Comparison of ENCODE assay signal across 11 mouse cellular contexts in the genomic region with DNA sequence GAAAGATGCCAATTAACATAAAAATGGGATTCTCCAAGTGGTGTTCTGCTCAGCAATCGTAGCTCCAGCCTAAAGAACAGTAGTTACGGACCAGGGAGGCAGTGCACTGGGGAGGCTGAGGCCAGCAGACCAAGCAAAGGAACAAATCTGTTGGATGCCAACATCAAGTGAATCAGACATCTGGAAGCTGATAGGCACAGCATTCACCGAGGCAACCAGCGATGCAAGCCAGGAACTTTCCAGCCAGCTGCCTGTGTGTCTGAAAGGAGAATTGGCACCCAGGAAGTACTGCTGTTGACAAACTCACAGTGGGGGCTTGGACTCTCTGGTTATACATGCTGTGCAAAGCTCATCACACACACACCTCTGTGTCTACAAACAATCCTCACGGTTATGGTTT.
DNase-seq lines count a peak whose midpoint lies in the region; ATAC-seq lines count a peak whose summit lies in the region.
"Had no signal": no experiment of that assay in that cellular context is flagged by ENCODE, and none has a peak within 500 bp of the region (broad histone marks: within the 10 kb centered on the region; RNA-seq: fewer than 3 reads in every experiment).

No protein-coding gene starts in this region.

- H3K36me3 ChIP-seq in heart, embryonic 12.5 days, result peaks cover 21% of the 10 kb centered on the region
- H3K36me3 ChIP-seq in kidney, embryonic 16.5 days (ENCODE audit: insufficient read depth, low read length), result peaks cover 8% of the 10 kb centered on the region

- H3K9ac ChIP-seq in heart, embryonic 12.5 days, result no peak overlapping the region
- no peak overlapping the region for H3K9ac ChIP-seq in kidney, embryonic 16.5 days (replicated peaks; ENCODE audit: low read length)
- H3K9ac ChIP-seq: limb, embryonic 12.5 days had no signal

- ATAC-seq in heart, embryonic 12.5 days (ENCODE audit: insufficient number of reproducible peaks, low FRiP score), result no peak
- ATAC-seq in erythroid progenitor cell, adult 5-6 weeks (replicated peaks; ENCODE audit: low FRiP score, poor library complexity, severe bottlenecking), result no peak
- ATAC-seq in kidney, embryonic 16.5 days (ENCODE audit: low FRiP score, low TSS enrichment), result no peak

- H3K9me3 ChIP-seq in heart, embryonic 12.5 days (replicated peaks), result no peaks in the 10 kb centered on the region
- H3K9me3 ChIP-seq in kidney, embryonic 16.5 days (ENCODE audit: low read length), result no peaks in the 10 kb centered on the region
- H3K9me3 ChIP-seq: limb, embryonic 12.5 days had no signal

- peak; percentile 36 for DNase-seq in adrenal gland, postnatal 14 days
- no peak for DNase-seq in adrenal gland, postnatal 4 days (ENCODE audit: low spot score in 2 of 2)
- DNase-seq in heart, adult 9 months (ENCODE audit: low spot score in 2 of 2), result peak; percentile 8 to 11
- peak; percentile 65 to 71 for DNase-seq in right cerebral cortex, postnatal 10 days (ENCODE audit: low spot score in 2 of 2)
- DNase-seq in right cerebral cortex, postnatal 25 days, result no peak
- DNase-seq: B cell, adult 2 months; lung, postnatal 36 days had no signal

- H3K4me1 ChIP-seq in heart, embryonic 12.5 days (replicated peaks), result no peaks in the 10 kb centered on the region
- H3K4me1 ChIP-seq in kidney, embryonic 16.5 days (ENCODE audit: insufficient read depth, low read length), result peaks cover 10% of the 10 kb centered on the region

- H3K4me3 ChIP-seq in heart, embryonic 12.5 days, result no peak overlapping the region
- H3K4me3 ChIP-seq in kidney, embryonic 16.5 days (ENCODE audit: low read length), result no peak overlapping the region
- H3K4me3 ChIP-seq: limb, embryonic 12.5 days had no signal

- no peak overlapping the region for H3K27ac ChIP-seq in heart, embryonic 12.5 days (ENCODE audit: poor library complexity, severe bottlenecking)
- H3K27ac ChIP-seq in kidney, embryonic 16.5 days (ENCODE audit: low read length), result no peak overlapping the region
- H3K27ac ChIP-seq: limb, embryonic 12.5 days had no signal

- H3K4me2 ChIP-seq in heart, embryonic 12.5 days, result no peak overlapping the region
- no peak overlapping the region for H3K4me2 ChIP-seq in kidney, embryonic 16.5 days (replicated peaks; ENCODE audit: low read depth, low read length)
- H3K4me2 ChIP-seq: limb, embryonic 12.5 days had no signal

- H3K27me3 ChIP-seq in heart, embryonic 12.5 days (replicated peaks), result no peaks in the 10 kb centered on the region
- no peaks in the 10 kb centered on the region for H3K27me3 ChIP-seq in kidney, embryonic 16.5 days (ENCODE audit: insufficient read depth, low read length)
- H3K27me3 ChIP-seq: limb, embryonic 12.5 days had no signal

- 68% methylated on average over 5 of the region's 5 CpGs for WGBS in heart, embryonic 12.5 days
- WGBS in kidney, embryonic 16.5 days, result 78% methylated on average over 5 of the region's 5 CpGs

Comparison
In these comparisons a context has a peak if more than half of its experiments do, and no peak if none do; other contexts are left out.
1. DNase-seq: peak in adrenal gland, postnatal 14 days (single experiment), heart, adult 9 months (2 of 2) and right cerebral cortex, postnatal 10 days (2 of 2); none in adrenal gland, postnatal 4 days (0 of 2) and right cerebral cortex, postnatal 25 days (single experiment).